Mouse (Mus musculus) heart, postnatal 0 days (tissue): ENCODE results near the gene Mat1a. TPM values are rescaled to one million over a fixed set of nuclear protein-coding genes. Genes with fewer than 3 reads are reported as not detected.

ENCODE experiments used
- ATAC-seq: fragments of 200-750 bp; cut with Nextera tagmentation; 2 replicates; pipeline ENCODE4 v1.8.0; 2017; ENCODE audit warnings: low read depth, moderate number of reproducible peaks, moderate library complexity; ENCODE audit not compliant: insufficient read depth
- DNase-seq: peaks from one replicate; pipeline ENCODE4 v3.0.0-alpha.2; 2016; ENCODE audit warnings: low spot score
- H3K27ac ChIP-seq: fragments of 300-500 bp; sonication (generic); 2 replicates; pipeline ENCODE4 v1.5.1; 2014; ENCODE audit warnings: low read depth, mild to moderate bottlenecking
- H3K27me3 ChIP-seq: fragments of 300-500 bp; sonication (generic); 2 replicates; pipeline ENCODE4 v1.6.1; 2014; ENCODE audit warnings: low read length, mixed read lengths; ENCODE audit not compliant: control insufficient read depth, insufficient read depth
- H3K36me3 ChIP-seq: fragments of 300-500 bp; sonication (generic); replicated peaks from 2 replicates; pipeline ENCODE4 v1.6.1; 2014; ENCODE audit warnings: low read length, mixed read lengths; ENCODE audit not compliant: control insufficient read depth, insufficient read depth
- H3K4me1 ChIP-seq: fragments of 300-500 bp; sonication (generic); 2 replicates; pipeline ENCODE4 v1.6.1; 2014; ENCODE audit warnings: antibody characterized with exemption; ENCODE audit not compliant: control insufficient read depth, insufficient read depth
- H3K4me2 ChIP-seq: fragments of 300-500 bp; sonication (generic); 2 replicates; pipeline ENCODE4 v1.6.1; 2014; ENCODE audit warnings: low read depth, mild to moderate bottlenecking, low read length, moderate library complexity
- H3K4me3 ChIP-seq: fragments of 300-500 bp; sonication (generic); 2 replicates; pipeline ENCODE4 v1.5.1; 2014; ENCODE audit warnings: low read depth, low read length
- H3K9ac ChIP-seq: fragments of 300-500 bp; sonication (generic); replicated peaks from 2 replicates; pipeline ENCODE4 v1.6.1; 2014; ENCODE audit warnings: low read depth, low read length, mixed read lengths
- H3K9me3 ChIP-seq: fragments of 300-500 bp; sonication (generic); replicated peaks from 2 replicates; pipeline ENCODE4 v1.6.1; 2016; ENCODE audit warnings: low read length; ENCODE audit not compliant: control insufficient read depth
- CTCF ChIP-seq: IDR thresholded peaks from 2 replicates; pipeline ENCODE4 v1.5.1; 2016; ENCODE audit warnings: antibody characterized with exemption, control low read depth, low read depth
- EP300 ChIP-seq: IDR thresholded peaks from 2 replicates; pipeline ENCODE4 v1.6.1; 2016; ENCODE audit warnings: antibody characterized with exemption, low read depth
- WGBS: fragments of 180-500 bp; shearing (Covaris S2); extraction: QIAGEN DNeasy Blood & Tissue Kit; methylation state at CpG from one replicate; pipeline ENCODE4 v1.1.7; 2014; 5-methylcytosine and 5-hydroxymethylcytosine counted together
- polyA plus RNA-seq: library from polyadenylated mRNA; unstranded; fragments of >200 nt; fragmentation: Nextera tagmentation; extraction: Ambion mirVana; gene quantifications from 2 replicates; pipeline ENCODE4 v1.2.1, GENCODE M21; 2015
- total RNA-seq: library from RNA; depleted of rRNA; stranded (reverse); fragments of >200 nt; gene quantifications from 2 replicates; pipeline ENCODE4 v1.2.3, GENCODE M21; 2014; ENCODE audit warnings: low replicate concordance

Mat1a gene
- total and polyA plus RNA-seq, 2 experiments from 2014 or later: 0.19 to 6.1 TPM

GRCm38 (mm10) chr14:41140686-41141085 lies 35.9 kb downstream of the Mat1a start:
- no peaks in the 10 kb centered on the region for H3K27me3 ChIP-seq
- no peak overlapping the region for H3K4me2 ChIP-seq
- no peaks in the 10 kb centered on the region for H3K9me3 ChIP-seq
- DNase-seq (no peak), ATAC-seq (no peak)
- H3K4me3 ChIP-seq: no peak overlapping the region
- no peaks in the 10 kb centered on the region for H3K36me3 ChIP-seq
- WGBS: 84% methylated on average over 1 of the region's 1 CpGs
- TF ChIP-seq EP300 (no peak), CTCF (no peak)
- no peak overlapping the region for H3K27ac ChIP-seq
- H3K4me1 ChIP-seq: no peaks in the 10 kb centered on the region
- H3K9ac ChIP-seq: no peak overlapping the region

GRCm38 (mm10) chr14:41146035-41146434 lies 41.2 kb downstream of the Mat1a start:
- no peak overlapping the region for H3K27ac ChIP-seq
- WGBS: 38% methylated on average over 6 of the region's 6 CpGs
- no peak for ATAC-seq

GRCm38 (mm10) chr14:41146922-41147321 lies 42.1 kb downstream of the Mat1a start:
- Histone ChIP-seq H3K4me1 (no peaks in the 10 kb centered on the region), H3K9me3 (no peaks in the 10 kb centered on the region), H3K4me3 (no peak overlapping the region), H3K4me2 (no peak overlapping the region), H3K36me3 (no peaks in the 10 kb centered on the region), H3K27me3 (no peaks in the 10 kb centered on the region), H3K9ac (no peak overlapping the region), H3K27ac (no peak overlapping the region)
- ATAC-seq (no peak), DNase-seq (no peak)
- 62% methylated on average over 3 of the region's 3 CpGs for WGBS
- no peak for TF ChIP-seq CTCF
- TF ChIP-seq EP300: no peak

More at GRCm38 (mm10) chr14:41146035-41146434, 41.2 kb downstream of the Mat1a start:
- H3K9ac ChIP-seq: no peak overlapping the region
- no peaks in the 10 kb centered on the region for H3K27me3 ChIP-seq
- H3K9me3 ChIP-seq: no peaks in the 10 kb centered on the region
- H3K4me1 ChIP-seq: no peaks in the 10 kb centered on the region
- no peak overlapping the region for H3K4me3 ChIP-seq
- H3K36me3 ChIP-seq: no peaks in the 10 kb centered on the region
- TF ChIP-seq EP300: no peak
- no peak for TF ChIP-seq CTCF
- DNase-seq: no peak
- H3K4me2 ChIP-seq: no peak overlapping the region

- ATAC-seq: no peak
- no peak overlapping the region for H3K4me3 ChIP-seq
- no peak overlapping the region for H3K4me2 ChIP-seq
- WGBS: 27% methylated on average over 2 of the region's 2 CpGs
- no peaks in the 10 kb centered on the region for H3K9me3 ChIP-seq
- no peak for DNase-seq
- H3K27me3 ChIP-seq: no peaks in the 10 kb centered on the region
- no peak overlapping the region for H3K27ac ChIP-seq
- TF ChIP-seq CTCF: no peak
- TF ChIP-seq EP300: no peak
- H3K36me3 ChIP-seq: no peaks in the 10 kb centered on the region
- H3K4me1 ChIP-seq: no peaks in the 10 kb centered on the region
- H3K9ac ChIP-seq: no peak overlapping the region
These were observed 42.5 kb downstream of the Mat1a start for GRCm38 (mm10) chr14:41147356-41147755.

- no peaks in the 10 kb centered on the region for H3K27me3 ChIP-seq
- no peak within 1 kb of the TSS for H3K4me3 ChIP-seq
- H3K9me3 ChIP-seq: no peaks in the 10 kb centered on the region
- DNase-seq (no peak), ATAC-seq (no peak)
- H3K4me1 ChIP-seq: no peaks in the 10 kb centered on the region
- WGBS: 82% methylated on average over 7 of the region's 7 CpGs
- TF ChIP-seq CTCF (no peak), EP300 (no peak)
- H3K4me2 ChIP-seq: no peak within 1 kb of the TSS
- H3K36me3 ChIP-seq: no peaks in the 10 kb centered on the region
- H3K27ac ChIP-seq: no peak within 1 kb of the TSS
- H3K9ac ChIP-seq: no peak within 1 kb of the TSS
These were observed 46.5 kb downstream of the Mat1a start, which contains the start of gene Mbl1 for GRCm38 (mm10) chr14:41151220-41151898. Gene Mbl1, plus strand, starts transcription at chr14:41151458.

- Histone ChIP-seq H3K27ac (no peak overlapping the region), H3K36me3 (no peaks in the 10 kb centered on the region), H3K27me3 (no peaks in the 10 kb centered on the region), H3K4me3 (no peak overlapping the region), H3K4me2 (no peak overlapping the region), H3K9me3 (no peaks in the 10 kb centered on the region), H3K4me1 (no peaks in the 10 kb centered on the region), H3K9ac (no peak overlapping the region)
- ATAC-seq (no peak), DNase-seq (no peak)
- TF ChIP-seq CTCF (no peak), EP300 (no peak)
- 72% methylated on average over 4 of the region's 4 CpGs for WGBS
These were observed 55.2 kb downstream of the Mat1a start for GRCm38 (mm10) chr14:41160076-41160475.
